Mouse (Mus musculus) forebrain, postnatal 0 days (tissue): Measurements from ENCODE around the gene Foxd1. TPM values are rescaled to one million over a fixed set of nuclear protein-coding genes. Genes with fewer than 3 reads are reported as not detected.

Source experiments
- ATAC-seq: fragments of 200-750 bp; cut with Nextera tagmentation; 2 replicates; pipeline ENCODE4 v1.8.0; 2017; ENCODE audit warnings: mild to moderate bottlenecking, moderate library complexity
- DNase-seq: peaks from one replicate; pipeline ENCODE4 v3.0.0-alpha.2; 2015
- H3K27ac ChIP-seq: fragments of 300-500 bp; sonication (generic); 2 replicates; pipeline ENCODE4 v1.5.1; 2014; ENCODE audit warnings: low read depth, mild to moderate bottlenecking, antibody characterized with exemption, low read length, moderate library complexity, mixed read lengths
- H3K27me3 ChIP-seq: fragments of 300-500 bp; sonication (generic); 2 replicates; pipeline ENCODE4 v1.6.1; 2014; ENCODE audit warnings: mild to moderate bottlenecking, low read length, mixed read lengths; ENCODE audit not compliant: insufficient read depth
- H3K36me3 ChIP-seq: fragments of 300-500 bp; sonication (generic); 2 replicates; pipeline ENCODE4 v1.6.1; 2014; ENCODE audit warnings: mild to moderate bottlenecking, moderate library complexity; ENCODE audit not compliant: insufficient read depth
- H3K4me1 ChIP-seq: fragments of 300-500 bp; sonication (generic); 2 replicates; pipeline ENCODE4 v1.6.1; 2014; ENCODE audit warnings: antibody characterized with exemption; ENCODE audit not compliant: insufficient read depth
- H3K4me2 ChIP-seq: fragments of 300-500 bp; sonication (generic); 2 replicates; pipeline ENCODE4 v1.6.1; 2014; ENCODE audit warnings: low read depth, mild to moderate bottlenecking, moderate library complexity
- H3K4me3 ChIP-seq: fragments of 300-500 bp; sonication (generic); 2 replicates; pipeline ENCODE4 v1.5.1; 2014; ENCODE audit warnings: low read depth, low read length, mixed read lengths
- H3K9ac ChIP-seq: fragments of 300-500 bp; sonication (generic); 2 replicates; pipeline ENCODE4 v1.6.1; 2014; ENCODE audit warnings: mild to moderate bottlenecking
- H3K9me3 ChIP-seq: fragments of 300-500 bp; sonication (generic); 2 replicates; pipeline ENCODE4 v1.6.1; 2016; ENCODE audit warnings: low read length
- CTCF ChIP-seq: sonication (generic); IDR thresholded peaks from 2 replicates; pipeline ENCODE4 v1.5.1; 2016; ENCODE audit warnings: antibody characterized with exemption, control low read depth, low read depth
- WGBS: fragments of 180-500 bp; shearing (Covaris S2); extraction: QIAGEN DNeasy Blood & Tissue Kit; methylation state at CpG from one replicate; pipeline ENCODE4 v1.1.7; 2014; 5-methylcytosine and 5-hydroxymethylcytosine counted together
- polyA plus RNA-seq: library from polyadenylated mRNA; unstranded; fragments of >200 nt; fragmentation: Nextera tagmentation; extraction: Ambion mirVana; gene quantifications from 2 replicates; pipeline ENCODE4 v1.2.1, GENCODE M21; 2015
- total RNA-seq: library from RNA; depleted of rRNA; stranded (reverse); fragments of >200 nt; gene quantifications from 2 replicates; pipeline ENCODE4 v1.2.3, GENCODE M21; 2014

Foxd1 gene
- total and polyA plus RNA-seq, 2 experiments from 2014 or later, result 0.86 to 2.0 TPM

DNA sequence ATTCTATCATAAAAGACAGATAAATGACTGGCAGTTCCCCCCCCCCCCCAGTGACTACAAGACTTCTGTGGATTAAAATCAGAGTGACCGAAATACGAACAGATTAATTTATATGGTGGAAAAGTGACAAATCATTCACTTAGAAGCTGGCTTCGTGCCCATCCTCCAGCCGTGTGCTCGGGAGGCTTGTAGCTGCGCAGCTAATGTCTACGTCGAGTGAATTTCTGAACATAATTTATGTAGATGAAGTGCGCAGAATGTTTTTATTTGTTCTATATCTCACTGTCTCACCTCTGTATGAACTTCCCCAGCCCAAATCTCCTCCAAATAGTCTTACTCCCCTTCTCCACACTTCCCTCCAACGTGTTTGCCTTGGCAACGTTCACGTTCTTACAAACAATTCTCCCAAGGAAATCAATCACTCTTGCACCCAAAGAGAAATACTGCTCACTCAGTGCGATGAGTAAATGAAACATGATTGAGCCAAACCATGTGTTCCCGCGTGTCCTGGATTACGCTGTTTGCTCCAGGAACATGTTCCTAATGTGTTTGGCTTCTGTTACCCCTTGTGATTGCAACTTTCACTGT lies 30.0 kb downstream of the Foxd1 start:
- H3K4me1 ChIP-seq, result no peaks in the 10 kb centered on the region
- H3K9me3 ChIP-seq, result 0 out of 2 replicates have a peak, but pooled peaks cover 9% of the 10 kb centered on the region
- no peak overlapping the region for H3K27ac ChIP-seq
- no peak for TF ChIP-seq CTCF
- DNase-seq, result no peak
- ATAC-seq, result no peak
- WGBS, result 81% methylated on average over 16 of the region's 16 CpGs
- H3K4me3 ChIP-seq, result no peak overlapping the region
- H3K27me3 ChIP-seq, result peaks cover 11% of the 10 kb centered on the region
- no peak overlapping the region for H3K9ac ChIP-seq
- H3K4me2 ChIP-seq, result no peak overlapping the region
- H3K36me3 ChIP-seq, result no peaks in the 10 kb centered on the region

- H3K36me3 ChIP-seq, result no peaks in the 10 kb centered on the region
- no peak for DNase-seq
- 0 out of 2 replicates have a peak, but pooled peaks cover 9% of the 10 kb centered on the region for H3K9me3 ChIP-seq
- no peak overlapping the region for H3K4me3 ChIP-seq
- ATAC-seq, result no peak
- H3K4me1 ChIP-seq, result no peaks in the 10 kb centered on the region
- TF ChIP-seq CTCF, result no peak
- no peak overlapping the region for H3K4me2 ChIP-seq
- peaks cover 29% of the 10 kb centered on the region for H3K27me3 ChIP-seq
- no peak overlapping the region for H3K9ac ChIP-seq
- WGBS, result 80% methylated on average over 2 of the region's 2 CpGs
- H3K27ac ChIP-seq, result no peak overlapping the region
Measured at GRCm38 (mm10) chr13:98385877-98386276, 31.8 kb downstream of the Foxd1 start.

DNA sequence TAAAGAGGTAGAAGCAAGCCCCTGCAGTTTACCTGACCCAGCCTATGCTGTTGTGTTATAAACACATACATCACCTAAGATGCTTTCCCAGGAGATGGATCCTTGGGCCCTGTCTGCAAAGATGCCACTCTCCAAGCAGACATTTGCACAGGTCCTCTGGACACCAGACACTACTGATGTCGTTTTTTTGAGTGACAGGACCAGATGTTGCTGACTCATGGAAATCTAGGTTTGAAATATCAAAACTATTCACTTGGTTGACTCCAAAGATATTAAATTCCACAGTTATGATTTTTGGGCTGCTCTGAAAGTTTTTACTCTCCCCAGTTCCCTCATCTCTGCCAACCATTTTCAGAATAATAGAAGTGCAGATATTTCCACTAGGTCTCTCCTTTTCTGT lies 35.0 kb downstream of the Foxd1 start:
- no peak for ATAC-seq
- Histone ChIP-seq H3K4me2 (no peak overlapping the region), H3K4me1 (no peaks in the 10 kb centered on the region), H3K36me3 (no peaks in the 10 kb centered on the region), H3K9ac (no peak overlapping the region), H3K27me3 (peaks cover 57% of the 10 kb centered on the region), H3K4me3 (no peak overlapping the region), H3K9me3 (0 out of 2 replicates have a peak, but pooled peaks cover 9% of the 10 kb centered on the region), H3K27ac (no peak overlapping the region)
- TF ChIP-seq CTCF, result no peak
- WGBS, result 53% methylated on average over 1 of the region's 1 CpGs
- DNase-seq, result no peak

DNA sequence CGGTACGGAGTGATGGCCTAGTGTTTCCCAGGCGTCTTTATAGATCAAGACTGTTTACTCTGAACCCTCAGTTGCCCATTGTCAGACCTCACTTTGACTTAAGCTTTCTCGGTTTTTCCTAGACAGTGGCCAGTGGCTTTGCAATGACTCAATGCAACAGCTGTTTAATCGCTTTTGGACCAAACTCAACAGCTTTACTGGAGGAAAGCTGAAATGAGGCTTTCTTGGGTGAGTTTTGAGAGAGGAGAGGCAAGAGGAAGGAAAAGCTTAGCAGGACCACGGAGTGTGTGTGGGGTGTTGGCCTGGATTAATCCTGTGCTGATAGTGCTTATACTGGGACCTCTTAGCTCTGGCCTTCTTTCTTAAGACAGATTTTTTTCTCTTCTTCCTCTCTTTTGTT lies 36.3 kb downstream of the Foxd1 start:
- H3K27me3 ChIP-seq, result peaks cover 58% of the 10 kb centered on the region
- H3K9me3 ChIP-seq, result 0 out of 2 replicates have a peak, but pooled peaks cover 9% of the 10 kb centered on the region
- DNase-seq (no peak), ATAC-seq (no peak)
- H3K4me1 ChIP-seq, result no peaks in the 10 kb centered on the region
- no peak for TF ChIP-seq CTCF
- peak overlapping the region; percentile 73; the same call in 1 of the 2 replicates for H3K4me2 ChIP-seq
- H3K27ac ChIP-seq, result no peak overlapping the region
- peak overlapping the region; percentile 39; the same call in 1 of the 2 replicates for H3K4me3 ChIP-seq
- 13% methylated on average over 6 of the region's 6 CpGs for WGBS
- H3K9ac ChIP-seq, result no peak overlapping the region
- H3K36me3 ChIP-seq, result no peaks in the 10 kb centered on the region

DNA sequence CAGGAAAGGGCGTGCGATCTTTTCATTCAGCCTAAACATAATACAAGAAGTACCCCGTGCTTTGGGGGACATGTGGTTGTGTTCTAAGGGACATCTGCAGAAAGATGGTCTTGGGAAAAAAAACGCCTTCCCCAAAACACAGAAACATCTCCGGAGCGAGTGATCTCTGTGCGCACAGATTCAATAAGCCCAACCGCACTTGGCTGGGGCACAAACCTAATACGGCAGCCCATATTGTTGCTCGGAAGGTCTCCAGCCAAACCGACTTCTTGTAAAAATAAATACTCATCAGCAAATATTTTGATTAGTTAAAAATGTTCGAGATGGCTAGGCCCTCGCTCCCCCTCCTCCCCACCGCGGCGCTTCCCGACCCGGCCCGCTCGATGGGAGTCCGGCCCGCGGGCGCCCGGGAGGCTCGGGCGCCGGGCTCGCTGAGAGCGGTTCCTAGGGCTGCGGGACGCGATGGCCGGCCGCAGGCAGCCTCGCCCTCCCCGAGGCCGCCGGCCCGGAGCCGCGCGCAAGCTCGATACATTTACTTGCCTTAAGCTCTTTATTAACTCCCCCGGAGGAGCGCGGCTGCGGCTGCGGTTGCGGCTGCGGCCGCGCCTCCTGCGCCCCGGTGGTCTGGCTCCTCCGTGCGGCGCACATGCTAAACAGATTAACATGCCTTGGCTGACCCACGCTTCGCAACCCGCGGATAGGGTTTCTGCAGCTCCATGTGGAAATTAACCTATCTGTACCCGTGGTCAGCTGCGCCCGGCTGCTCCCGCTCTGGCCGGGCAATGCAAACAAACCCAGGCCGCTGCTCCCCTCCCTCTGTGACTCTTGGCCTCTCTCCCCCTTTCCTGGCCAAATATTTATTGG lies 37.0 kb downstream of the Foxd1 start:
- peak overlapping the region; percentile 22; the same call in 1 of the 2 replicates for H3K9ac ChIP-seq
- H3K27me3 ChIP-seq, result peaks cover 58% of the 10 kb centered on the region
- H3K4me3 ChIP-seq, result peak overlapping the region; percentile 39
- H3K36me3 ChIP-seq, result no peaks in the 10 kb centered on the region
- no peak for TF ChIP-seq CTCF
- H3K4me2 ChIP-seq, result peak overlapping the region; percentile 73
- H3K4me1 ChIP-seq, result no peaks in the 10 kb centered on the region
- DNase-seq (peak; percentile 24), ATAC-seq (no peak)
- H3K9me3 ChIP-seq, result 0 out of 2 replicates have a peak, but pooled peaks cover 8% of the 10 kb centered on the region
- under 1% methylated on average over 68 of the region's 68 CpGs for WGBS
- H3K27ac ChIP-seq, result no peak overlapping the region

DNA sequence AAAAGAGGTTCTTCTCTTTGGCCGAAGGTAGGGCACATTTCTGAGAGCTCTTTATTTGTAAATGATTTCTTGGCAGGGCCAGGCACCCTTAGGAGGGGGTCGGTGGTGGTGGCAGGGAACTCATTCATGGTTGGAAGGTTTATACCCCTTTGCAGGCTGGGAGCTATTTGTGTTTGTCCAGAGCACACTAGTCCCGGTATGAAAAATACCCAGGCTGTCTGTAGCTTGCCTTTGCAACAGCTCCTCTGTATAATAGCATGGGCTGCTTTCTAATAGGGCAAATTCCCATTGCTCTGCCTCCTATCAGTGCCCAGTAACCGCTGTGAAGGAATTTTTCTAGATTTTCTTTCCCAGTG lies 37.6 kb downstream of the Foxd1 start:
- TF ChIP-seq CTCF, result no peak
- Histone ChIP-seq H3K4me2 (peak overlapping the region; percentile 73), H3K27me3 (peaks cover 58% of the 10 kb centered on the region), H3K27ac (no peak overlapping the region), H3K4me3 (peak overlapping the region; percentile 39), H3K36me3 (no peaks in the 10 kb centered on the region), H3K9ac (no peak overlapping the region), H3K4me1 (no peaks in the 10 kb centered on the region), H3K9me3 (0 out of 2 replicates have a peak, but pooled peaks cover 2% of the 10 kb centered on the region)
- 2% methylated on average over 4 of the region's 4 CpGs for WGBS
- DNase-seq (no peak), ATAC-seq (no peak)

DNA sequence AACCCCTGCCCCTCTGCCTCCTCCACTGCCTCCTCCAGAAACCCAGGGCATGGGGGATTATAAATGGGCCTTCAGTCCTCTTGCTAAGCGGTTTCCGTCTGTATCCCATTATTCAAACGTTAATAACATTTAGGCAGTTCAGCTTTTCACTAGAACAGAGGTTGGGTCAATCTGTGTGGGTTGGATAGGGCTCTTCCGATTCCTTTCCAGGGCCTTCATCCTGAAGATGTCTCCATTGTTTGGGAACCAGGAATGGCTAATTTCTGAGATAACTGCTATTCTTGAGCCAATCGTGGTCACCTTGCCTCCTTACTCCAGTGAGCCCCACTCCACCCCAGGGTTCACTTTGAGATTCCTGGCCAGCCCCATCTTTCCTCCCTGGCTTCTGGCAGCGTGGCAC lies 38.0 kb downstream of the Foxd1 start:
- WGBS, result 26% methylated on average over 6 of the region's 6 CpGs
- no peak for DNase-seq
- H3K27me3 ChIP-seq, result peaks cover 58% of the 10 kb centered on the region

More for the DNA sequence above, 38.0 kb downstream of the Foxd1 start:
- no peaks in the 10 kb centered on the region for H3K36me3 ChIP-seq
- H3K9me3 ChIP-seq, result no peaks in the 10 kb centered on the region
- no peak overlapping the region for H3K4me2 ChIP-seq
- no peak overlapping the region for H3K27ac ChIP-seq
- ATAC-seq, result no peak
- no peaks in the 10 kb centered on the region for H3K4me1 ChIP-seq
- TF ChIP-seq CTCF, result no peak
- no peak overlapping the region for H3K9ac ChIP-seq
- H3K4me3 ChIP-seq, result no peak overlapping the region
